Mouse (Mus musculus) ES-CJ7 (cell line): Measurements from ENCODE around the gene Tifab.
"Not testable (repeated sequence)": the region's sequence is repeated elsewhere in the genome, so short reads cannot be mapped to it uniquely, and the experiment has no call there.

ENCODE experiments used
- DNase-seq: peaks from one replicate; pipeline ENCODE4 v3.0.0; 2011; ENCODE audit warnings: low read depth, low spot score

Tifab gene

DNA sequence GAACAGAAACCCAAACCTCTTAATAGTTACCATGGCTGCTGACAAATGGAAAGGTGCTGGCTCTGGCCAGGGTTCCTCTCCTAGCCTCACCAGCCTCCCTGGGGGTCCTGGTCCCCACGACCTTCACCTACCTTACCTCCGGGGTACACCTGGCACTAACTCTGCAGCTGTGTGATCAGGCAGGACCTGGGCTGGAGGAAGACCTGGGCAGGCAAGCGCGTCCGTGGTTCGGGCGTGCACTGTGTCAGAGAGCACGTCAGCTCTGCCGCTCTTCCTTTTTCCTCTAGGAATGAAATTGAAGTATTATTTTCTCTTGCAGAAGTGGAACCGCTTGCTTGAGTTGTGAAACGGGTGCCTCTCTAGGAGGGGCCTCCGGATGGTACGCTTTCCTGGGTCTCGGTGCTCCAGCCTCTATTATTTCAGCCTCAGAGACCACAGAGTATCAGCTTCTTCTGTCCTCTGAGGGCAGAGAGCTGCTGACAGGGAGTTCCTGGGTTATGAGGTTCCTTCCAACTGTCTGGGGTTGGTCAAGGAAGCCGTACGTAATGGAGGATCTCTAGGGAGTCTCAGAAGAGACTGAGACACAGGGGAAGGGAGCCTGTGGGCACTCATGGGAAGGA is at the start of gene Tifab:
Tifab (minus strand) TSS at position 470 of the 620 bp plus-strand sequence.
- DNase-seq: no peak

GRCm38 (mm10) chr13:56226175-56226954 is 47.7 kb upstream of the Tifab start:
- DNase-seq: no peak

DNA sequence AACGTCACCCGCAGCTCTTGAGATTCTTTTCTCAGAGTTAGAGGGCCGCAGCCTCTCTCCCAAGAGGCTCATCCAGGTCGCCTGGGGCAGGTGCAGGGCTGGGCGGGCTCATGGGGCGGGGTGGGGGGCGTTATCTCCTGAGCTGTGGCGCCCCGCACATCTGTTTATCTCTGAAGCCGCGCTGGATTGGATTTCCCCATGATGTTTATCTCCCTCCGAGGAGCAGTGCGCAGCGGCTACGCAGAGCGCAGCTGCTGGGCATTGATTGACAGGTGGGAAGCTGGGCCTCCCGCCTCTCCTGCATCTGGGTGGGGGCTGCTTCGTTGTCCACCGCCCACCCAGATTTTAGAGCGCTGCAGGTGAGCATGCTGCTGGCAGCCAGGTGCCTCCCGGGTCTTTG is 44.9 kb upstream of the Tifab start:
- no peak for DNase-seq

GRCm38 (mm10) chr13:56222849-56223246 is 44.2 kb upstream of the Tifab start:
- DNase-seq: no peak

DNA sequence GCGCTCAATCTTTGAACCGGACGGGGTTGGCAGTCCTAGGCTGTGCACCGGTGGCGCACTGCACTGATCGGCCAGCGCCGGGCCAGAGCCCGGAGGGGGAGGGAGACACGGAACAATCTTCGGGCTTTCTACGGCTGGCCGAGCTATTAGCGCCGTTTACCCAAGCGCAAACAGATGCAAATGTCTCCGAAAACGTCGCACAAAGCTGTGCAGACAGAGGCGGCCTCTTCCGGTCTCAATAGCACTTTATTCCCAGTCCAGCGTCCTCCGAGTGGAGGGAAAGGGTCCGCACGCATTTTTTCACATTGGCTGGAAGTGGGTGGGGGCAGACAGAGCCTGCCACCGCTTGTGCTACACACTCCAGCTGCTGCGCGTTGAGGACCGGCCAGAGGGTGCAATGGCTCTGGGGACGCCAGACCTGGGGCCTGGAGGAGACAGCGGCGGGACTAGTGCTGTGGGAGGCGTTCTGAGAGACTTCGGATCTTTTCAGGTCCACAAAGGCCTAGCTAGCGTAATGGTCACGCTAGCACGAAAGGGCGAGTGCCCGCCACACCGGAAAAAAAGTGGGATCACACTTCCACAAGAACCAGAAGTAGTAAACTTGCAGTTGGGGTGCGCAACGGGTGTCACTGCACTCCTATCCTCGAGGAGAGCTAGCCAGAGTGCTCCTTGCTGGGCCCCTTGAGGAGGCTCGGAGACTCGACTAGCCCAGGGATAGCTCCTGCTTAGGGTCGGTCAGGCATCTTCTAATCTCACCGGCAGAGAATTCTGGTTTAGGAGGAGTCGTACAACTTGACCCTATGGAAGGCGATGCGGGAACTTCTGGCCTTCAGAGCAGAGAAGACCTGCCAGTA is 43.5 kb upstream of the Tifab start:
- peak; percentile 78 for DNase-seq

- peak; percentile 89 for DNase-seq
Measured at GRCm38 (mm10) chr13:56221129-56221910, 42.6 kb upstream of the Tifab start.

DNA sequence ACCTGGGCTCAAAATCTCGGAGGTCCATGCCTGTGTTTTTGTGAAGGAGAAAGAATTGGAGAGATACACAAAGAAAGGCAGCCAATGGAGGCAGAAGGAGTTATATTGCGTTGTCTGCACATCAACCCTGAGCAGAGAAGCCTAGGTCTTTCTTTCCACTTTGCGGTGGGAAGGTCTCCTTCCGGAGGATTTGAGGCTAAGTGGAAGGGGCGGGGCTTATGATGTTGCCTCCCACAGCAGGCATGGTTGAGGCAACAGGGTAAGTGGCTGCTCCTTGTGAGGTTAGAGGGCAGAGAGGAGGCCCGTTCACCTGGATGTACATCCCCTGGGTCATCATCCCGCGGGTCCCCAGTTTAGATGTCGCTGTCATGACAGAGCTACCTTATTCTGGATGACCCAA is 40.6 kb upstream of the Tifab start:
- peak; percentile 56 for DNase-seq

- peak; percentile 66 for DNase-seq
Measured at GRCm38 (mm10) chr13:56216090-56216489, 37.4 kb upstream of the Tifab start.

GRCm38 (mm10) chr13:56214633-56215032 is 35.9 kb upstream of the Tifab start:
- no peak for DNase-seq

GRCm38 (mm10) chr13:56209067-56209411 is 30.4 kb upstream of the Tifab start:
- DNase-seq: no peak

GRCm38 (mm10) chr13:56208225-56209066 is 29.8 kb upstream of the Tifab start:
- DNase-seq: no peak

GRCm38 (mm10) chr13:56199506-56199905 is 20.8 kb upstream of the Tifab start:
- no peak for DNase-seq

- peak; percentile 96 for DNase-seq
Measured at GRCm38 (mm10) chr13:56197473-56198266, 19.0 kb upstream of the Tifab start.

DNA sequence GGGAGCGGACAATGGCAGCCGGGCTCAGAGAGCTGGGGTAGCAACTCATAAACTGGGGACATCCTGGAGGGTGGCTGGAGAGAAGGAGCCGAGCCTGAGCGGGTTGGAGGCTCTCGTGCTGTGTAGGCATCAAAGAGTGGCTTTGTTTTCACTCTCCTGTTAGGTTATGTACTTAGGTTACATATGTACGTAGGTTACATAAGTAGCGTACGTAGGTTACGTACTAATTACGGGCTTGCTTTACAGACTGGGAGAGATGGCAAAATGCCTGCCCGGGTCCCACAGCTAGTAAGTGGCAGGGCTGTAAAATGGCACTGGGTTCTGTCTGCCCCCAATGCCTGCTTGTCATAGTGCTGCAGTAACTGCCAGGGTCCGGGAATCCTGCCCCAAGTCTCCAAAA is 18.3 kb upstream of the Tifab start:
- DNase-seq: no peak

GRCm38 (mm10) chr13:56195824-56196223 is 17.1 kb upstream of the Tifab start:
- not testable (repeated sequence) for DNase-seq

GRCm38 (mm10) chr13:56194181-56194580 is 15.5 kb upstream of the Tifab start:
- peak; percentile 46 for DNase-seq

DNA sequence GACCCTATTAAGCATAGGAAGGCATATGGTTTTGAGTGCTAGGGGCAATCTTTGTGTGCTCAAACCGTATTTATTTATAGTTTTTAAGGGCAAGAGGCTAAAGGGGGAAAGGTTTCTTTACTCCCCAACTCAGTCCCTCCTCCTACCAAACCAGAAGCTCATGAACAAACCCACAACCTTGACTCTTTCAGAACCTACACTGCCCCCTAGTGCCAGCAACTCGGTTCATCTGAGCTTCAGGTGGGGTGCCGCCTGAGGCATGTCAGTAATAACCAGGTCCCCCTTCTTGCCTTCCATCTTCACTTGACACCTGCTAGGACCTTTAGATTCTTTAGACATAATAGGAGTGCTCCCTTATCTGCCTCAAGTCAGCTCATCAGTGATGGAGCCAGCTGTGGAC is 12.5 kb upstream of the Tifab start:
- peak; percentile 25 for DNase-seq

DNA sequence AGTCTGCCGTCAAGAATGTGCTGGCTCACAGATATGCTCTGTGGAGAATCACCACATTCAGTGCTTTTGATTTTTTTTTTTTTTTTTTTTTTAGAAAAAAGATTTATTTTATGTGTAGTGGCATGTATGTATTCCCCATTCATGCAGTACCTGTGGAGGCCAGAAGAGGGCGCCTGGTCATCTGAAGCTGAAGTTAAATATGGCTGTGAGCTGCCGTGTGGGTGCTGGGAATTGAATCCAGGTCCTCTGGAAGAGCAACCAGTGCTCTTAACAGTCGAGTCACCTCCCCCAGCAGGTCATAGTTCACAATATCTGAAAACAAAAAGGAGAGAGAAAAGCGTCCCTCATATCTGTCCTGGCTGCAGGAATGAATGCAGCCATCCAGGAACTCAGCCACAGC is 11.0 kb upstream of the Tifab start:
- peak; percentile 50 for DNase-seq

DNA sequence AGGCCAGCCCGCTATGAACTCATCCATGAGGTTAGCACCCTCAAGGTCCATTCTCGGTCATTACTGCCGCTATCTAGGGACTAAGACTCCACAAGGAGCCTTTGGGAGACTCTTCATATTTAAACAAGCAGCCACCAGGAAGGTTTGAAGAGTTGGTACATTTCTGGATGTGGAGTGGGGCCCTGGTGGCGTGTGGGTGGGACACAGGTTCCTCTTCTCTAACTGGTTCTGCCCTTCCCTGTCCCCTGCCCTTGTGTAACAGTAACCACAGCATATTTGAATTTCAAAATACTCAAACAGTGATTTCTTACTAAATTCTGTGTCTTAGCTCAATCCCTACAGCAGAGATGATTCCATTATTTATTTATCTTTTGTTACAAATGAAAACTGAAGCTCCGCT is 5.0 kb upstream of the Tifab start:
- DNase-seq: no peak

DNA sequence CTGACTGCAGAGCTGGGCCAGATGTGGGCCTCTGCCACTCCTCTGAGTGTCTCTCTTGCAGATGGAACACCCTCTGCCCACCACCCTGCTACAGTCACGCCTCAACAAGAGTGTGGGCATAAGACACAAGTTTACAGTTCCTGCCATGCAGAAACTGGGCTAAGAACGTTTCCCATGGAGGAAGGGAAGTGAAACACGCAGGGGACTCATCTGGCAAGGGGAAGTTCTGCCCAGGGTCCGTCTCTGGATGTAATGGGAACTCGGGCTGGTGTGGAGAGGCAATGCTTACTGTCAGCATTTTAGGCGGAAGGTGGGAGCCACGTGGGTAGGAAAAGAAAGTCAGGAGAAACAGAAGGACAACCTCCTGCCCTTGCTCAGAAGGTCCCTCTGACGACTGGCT is 2.7 kb upstream of the Tifab start:
- DNase-seq: no peak
